Mouse (Mus musculus) splenic B cell, adult 2 months (primary cell): Measurements from ENCODE around the gene Fezf2.

Source experiments
- DNase-seq: peaks from one replicate; pipeline ENCODE4 v3.0.0-alpha.2; 2011; ENCODE audit warnings: low read depth, low spot score
- H3K27me3 ChIP-seq: 2 replicates; pipeline ENCODE4 v1.6.1; 2012; ENCODE audit warnings: mild to moderate bottlenecking, low read length, moderate library complexity, mixed read lengths; ENCODE audit not compliant: control insufficient read depth, poor library complexity, insufficient read depth, severe bottlenecking
- H3K36me3 ChIP-seq: 2 replicates; pipeline ENCODE4 v1.6.1; 2012; ENCODE audit warnings: mild to moderate bottlenecking, low read length, moderate library complexity, mixed read lengths; ENCODE audit not compliant: control insufficient read depth, poor library complexity, insufficient read depth, severe bottlenecking

The Fezf2 gene

DNA sequence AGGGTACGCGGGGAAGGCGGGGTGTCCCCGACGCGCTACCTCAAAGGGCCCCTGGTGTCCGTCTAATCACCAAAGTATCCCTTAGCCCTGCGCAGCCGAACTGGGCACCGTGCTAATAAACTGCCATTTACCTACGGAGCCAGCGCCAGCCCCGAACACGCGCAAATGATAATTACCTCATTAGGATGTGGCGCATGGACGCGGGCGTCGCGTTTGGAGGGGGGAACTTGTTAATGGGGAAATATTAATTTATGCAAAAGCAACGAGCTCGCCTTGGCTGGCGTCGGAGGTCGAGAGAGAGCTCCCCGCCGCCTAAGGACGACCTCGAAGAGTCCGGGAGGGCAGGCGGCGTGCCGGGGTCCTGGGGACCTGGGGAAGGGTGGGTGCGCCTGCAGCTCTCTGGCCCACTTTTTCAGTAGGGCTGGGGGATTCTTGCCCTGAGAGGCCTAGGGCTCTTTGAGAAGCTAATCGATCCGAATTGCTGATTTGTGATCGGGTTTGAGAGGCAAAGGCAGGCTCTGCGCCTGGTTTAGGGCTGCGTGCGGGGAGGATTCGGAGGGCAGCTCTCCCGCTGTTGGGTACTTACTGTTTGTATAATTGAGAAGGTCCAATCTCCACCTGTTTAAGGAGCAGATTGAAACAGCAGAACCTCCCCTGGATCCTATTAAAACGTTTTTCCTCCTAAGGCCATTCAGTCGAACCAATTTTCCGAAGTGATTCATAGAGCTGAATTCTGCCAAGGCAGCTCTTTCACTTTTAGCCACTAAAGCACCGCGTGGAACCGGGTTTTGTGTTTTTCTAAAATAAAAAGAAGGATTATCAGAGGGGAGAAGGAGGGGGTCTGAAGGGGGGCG lies 1.8 kb downstream of the Fezf2 start:
- Histone ChIP-seq H3K36me3 (no peaks in the 10 kb centered on the region), H3K27me3 (0 out of 2 replicates have a peak, but pooled peaks cover 2% of the 10 kb centered on the region)
- DNase-seq: no peak

GRCm38 (mm10) chr14:12345241-12345921 lies 2.6 kb downstream of the Fezf2 start:
- H3K27me3 ChIP-seq: 0 out of 2 replicates have a peak, but pooled peaks cover 2% of the 10 kb centered on the region
- DNase-seq: no peak
- no peaks in the 10 kb centered on the region for H3K36me3 ChIP-seq

- H3K36me3 ChIP-seq: no peaks in the 10 kb centered on the region
Measured at GRCm38 (mm10) chr14:12344746-12345240, 3.2 kb downstream of the Fezf2 start.

GRCm38 (mm10) chr14:12344061-12344745 lies 3.8 kb downstream of the Fezf2 start:
- Histone ChIP-seq H3K36me3 (no peaks in the 10 kb centered on the region), H3K27me3 (0 out of 2 replicates have a peak, but pooled peaks cover 2% of the 10 kb centered on the region)
- DNase-seq: no peak

More at GRCm38 (mm10) chr14:12344746-12345240, 3.2 kb downstream of the Fezf2 start:
- DNase-seq: no peak
- H3K27me3 ChIP-seq: 0 out of 2 replicates have a peak, but pooled peaks cover 2% of the 10 kb centered on the region

- Histone ChIP-seq H3K27me3 (0 out of 2 replicates have a peak, but pooled peaks cover 2% of the 10 kb centered on the region), H3K36me3 (no peaks in the 10 kb centered on the region)
- DNase-seq: no peak
Measured at GRCm38 (mm10) chr14:12343451-12343941, 4.5 kb downstream of the Fezf2 start.

- Histone ChIP-seq H3K36me3 (no peaks in the 10 kb centered on the region), H3K27me3 (0 out of 2 replicates have a peak, but pooled peaks cover 2% of the 10 kb centered on the region)
- DNase-seq: no peak
Measured at GRCm38 (mm10) chr14:12342458-12343131, 5.4 kb downstream of the Fezf2 start.

DNA sequence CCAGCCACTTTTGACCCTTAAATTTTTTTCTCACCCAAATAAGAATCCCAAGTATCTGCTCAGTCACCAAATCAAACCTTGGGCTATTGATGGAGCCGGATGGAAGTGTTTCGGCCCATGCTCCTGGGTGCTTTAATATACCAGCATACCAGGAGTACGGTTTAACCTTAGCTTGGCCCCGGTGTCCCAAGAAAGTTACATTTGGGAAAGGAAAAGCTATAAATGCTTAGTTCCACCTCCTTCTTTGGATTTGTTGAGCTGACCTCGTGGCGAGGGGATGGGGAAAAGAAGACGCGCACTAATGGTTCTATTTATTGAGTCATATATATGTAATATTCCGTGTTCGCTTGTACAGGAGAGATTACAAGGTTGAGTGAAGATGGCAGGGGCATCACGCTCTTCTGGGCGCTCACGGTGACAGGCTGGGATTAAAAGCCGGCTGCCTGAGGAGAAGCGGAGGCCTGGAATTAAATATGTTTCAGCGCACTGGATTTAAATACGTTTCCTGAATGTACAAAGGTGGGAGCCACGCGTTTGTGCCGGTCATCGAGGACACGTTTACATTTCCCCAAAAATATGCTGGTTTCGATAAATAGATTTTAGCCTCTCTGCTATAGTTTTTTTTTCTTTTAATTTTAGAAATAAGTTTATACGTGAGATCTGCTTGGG lies 6.1 kb downstream of the Fezf2 start:
- Histone ChIP-seq H3K36me3 (no peaks in the 10 kb centered on the region), H3K27me3 (0 out of 2 replicates have a peak, but pooled peaks cover 2% of the 10 kb centered on the region)
- no peak for DNase-seq

- no peaks in the 10 kb centered on the region for H3K36me3 ChIP-seq
- 0 out of 2 replicates have a peak, but pooled peaks cover 2% of the 10 kb centered on the region for H3K27me3 ChIP-seq
- DNase-seq: no peak
Measured at GRCm38 (mm10) chr14:12341075-12341788, 6.8 kb downstream of the Fezf2 start.

GRCm38 (mm10) chr14:12340238-12341074 lies 7.5 kb downstream of the Fezf2 start:
- H3K27me3 ChIP-seq: 0 out of 2 replicates have a peak, but pooled peaks cover 2% of the 10 kb centered on the region
- DNase-seq: no peak

DNA sequence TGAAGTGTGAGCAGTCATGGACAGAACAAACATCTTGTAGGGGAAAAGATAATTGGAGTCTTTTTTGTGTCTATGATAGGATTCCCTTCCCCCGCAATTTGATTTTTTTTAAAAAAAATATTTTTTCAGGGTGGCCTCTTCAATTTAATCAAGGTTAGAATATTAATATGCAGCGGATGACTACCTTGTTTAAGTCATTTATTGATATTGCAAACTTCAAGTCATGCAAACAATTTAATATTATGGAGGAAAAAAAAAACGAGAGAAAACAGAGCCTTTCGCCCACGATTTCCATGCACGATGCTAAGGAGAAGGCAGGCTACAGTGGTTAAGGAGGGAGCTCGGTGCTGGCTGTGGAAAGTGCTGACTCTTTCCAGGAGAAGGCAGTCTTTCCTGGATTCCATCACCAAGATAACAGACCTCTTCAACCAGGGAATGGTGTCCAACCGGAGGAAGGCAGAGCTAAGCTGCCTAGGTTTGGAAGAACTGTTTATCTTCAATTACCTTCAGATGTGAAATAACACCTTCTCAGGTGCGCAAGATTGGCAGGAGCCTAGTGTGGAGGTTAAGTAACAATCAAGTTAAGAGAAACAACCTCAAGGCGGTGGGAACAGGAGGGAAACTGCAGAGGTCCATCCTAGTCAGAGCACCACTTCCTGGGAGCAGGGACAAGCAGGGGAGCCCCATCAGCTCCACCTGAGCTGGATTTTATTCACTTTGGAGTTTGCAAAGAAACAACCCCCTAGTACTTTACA lies 9.0 kb downstream of the Fezf2 start:
- 0 out of 2 replicates have a peak, but pooled peaks cover 2% of the 10 kb centered on the region for H3K27me3 ChIP-seq
- no peak for DNase-seq
- no peaks in the 10 kb centered on the region for H3K36me3 ChIP-seq

More at GRCm38 (mm10) chr14:12340238-12341074, 7.5 kb downstream of the Fezf2 start:
- H3K36me3 ChIP-seq: no peaks in the 10 kb centered on the region

GRCm38 (mm10) chr14:12337998-12338809 lies 9.8 kb downstream of the Fezf2 start:
- Histone ChIP-seq H3K27me3 (0 out of 2 replicates have a peak, but pooled peaks cover 2% of the 10 kb centered on the region), H3K36me3 (no peaks in the 10 kb centered on the region)
- no peak for DNase-seq
